Mouse (Mus musculus) spleen, adult 2 months (tissue): ENCODE results near the gene Rasgef1c.

ENCODE experiments used
- CTCF ChIP-seq: fragments of 200-500 bp; IDR thresholded peaks from 2 replicates; pipeline ENCODE4 v1.5.1; 2011; ENCODE audit warnings: mild to moderate bottlenecking, inconsistent platforms; ENCODE audit not compliant: insufficient read depth, insufficient read length, insufficient replicate concordance; ENCODE audit errors: extremely low read depth
- POLR2A ChIP-seq: fragments of 200-500 bp; IDR thresholded peaks from 2 replicates; pipeline ENCODE4 v1.6.1; 2011; ENCODE audit warnings: low read depth, low read length, inconsistent platforms

DNA sequence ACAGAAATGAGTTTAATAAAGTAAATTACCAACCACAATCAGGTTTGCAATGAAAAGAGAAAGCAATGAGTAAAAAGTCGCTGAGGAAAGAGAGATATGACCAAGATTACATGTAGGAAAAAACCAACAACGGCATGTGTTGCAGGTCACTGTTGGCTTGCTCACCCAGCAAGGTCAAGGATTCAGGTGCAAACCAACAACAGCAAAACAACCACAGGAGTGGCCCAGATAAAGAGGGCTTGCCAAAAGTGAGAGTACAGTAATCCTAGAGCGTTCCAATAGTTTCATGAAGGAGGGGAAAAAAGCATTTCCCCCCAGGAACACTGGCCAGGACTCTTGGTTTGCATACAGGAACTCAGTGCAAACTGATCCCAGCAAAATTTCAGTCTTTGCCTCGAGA lies 94.8 kb downstream of the Rasgef1c start:
- no peak for TF ChIP-seq POLR2A
- no peak for TF ChIP-seq CTCF
